Mouse (Mus musculus) mouse embryonic stem cell (cell line): ENCODE data around the gene Cd5.

Experiments
- in situ Hi-C, 2 experiments: fragments of 300-500 bp; cut with MboI; formaldehyde crosslinking; loops; 1 replicate in 1 of 2; 3 replicates in 1 of 2; pipeline ENCODE4 v1.14.3; 2019 to 2020; ENCODE audit warnings: low sequenced_read_pairs in 2 of 2, low pct_unique_long_range_greater_than_20kb in 1 of 2, mixed read lengths in 1 of 2; ENCODE audit not compliant: unreplicated experiment in 1 of 2

The Cd5 gene

GRCm38 (mm10) chr19:10712646-10713045 is 26.2 kb downstream of the Cd5 start:
- in situ Hi-C loops, result loop anchor here in 1 of 2 experiments (10.0 kb wide), 1 partner anchor 242 kb away; no protein-coding TSS in a partner anchor

DNA sequence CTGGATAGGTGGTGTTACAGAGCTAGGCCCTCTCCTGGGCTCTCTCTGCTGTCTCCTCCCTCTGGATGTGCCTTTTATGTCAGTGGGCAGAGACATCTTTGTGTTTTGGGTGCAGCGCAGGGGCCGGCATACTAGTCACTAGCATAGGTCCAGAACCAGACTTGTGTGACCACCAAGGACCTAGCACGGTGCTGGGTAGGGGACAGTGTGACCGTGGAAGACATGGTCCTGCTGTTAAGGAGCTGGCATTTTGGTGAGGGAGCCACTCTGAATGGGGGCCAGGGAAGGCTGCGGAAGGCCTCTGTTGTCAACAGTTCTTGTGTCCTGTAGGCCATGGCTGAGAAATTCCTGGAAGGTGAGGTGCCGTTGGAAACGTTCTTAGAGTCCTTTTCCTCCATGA is 26.6 kb downstream of the Cd5 start:
- in situ Hi-C loops, result loop anchor here in 1 of 2 experiments (10.0 kb wide), 1 partner anchor 243 kb away; no protein-coding TSS in a partner anchor

GRCm38 (mm10) chr19:10710751-10711150 is 28.1 kb downstream of the Cd5 start:
- in situ Hi-C loops, result loop anchor here in 1 of 2 experiments (10.0 kb wide), 1 partner anchor 244 kb away; no protein-coding TSS in a partner anchor

DNA sequence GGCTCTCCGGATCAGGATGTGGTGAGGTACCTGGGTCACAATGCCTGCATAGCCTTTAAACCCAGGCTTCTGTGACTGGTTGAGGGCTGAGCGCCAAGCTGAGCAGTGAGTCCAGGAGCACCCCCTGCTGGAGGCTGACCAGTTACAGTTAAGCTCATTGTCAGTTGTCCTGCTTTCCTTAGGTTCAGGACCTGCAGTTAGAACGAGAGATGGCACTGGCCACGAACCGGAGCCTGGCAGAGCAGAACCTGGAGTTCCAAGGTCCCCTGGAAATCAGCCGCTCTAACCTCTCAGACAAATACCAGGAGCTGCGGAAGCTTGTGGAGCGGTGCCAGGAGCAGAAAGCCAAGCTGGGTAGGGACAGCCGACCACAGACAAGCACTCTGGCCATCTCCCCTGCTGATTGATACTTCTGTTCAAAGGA is 28.7 kb downstream of the Cd5 start:
- in situ Hi-C loops, result loop anchor here in 1 of 2 experiments (10.0 kb wide), 1 partner anchor 245 kb away; no protein-coding TSS in a partner anchor

GRCm38 (mm10) chr19:10709360-10710087 is 29.3 kb downstream of the Cd5 start:
- in situ Hi-C loops, result loop anchor here in 1 of 2 experiments (10.0 kb wide), 1 partner anchor 245 kb away; no protein-coding TSS in a partner anchor

- in situ Hi-C loops, result no loop called here
These were observed 29.9 kb downstream of the Cd5 start for GRCm38 (mm10) chr19:10708900-10709299.

- in situ Hi-C loops, result no loop called here
These were observed 30.9 kb downstream of the Cd5 start for GRCm38 (mm10) chr19:10707881-10708280.

- in situ Hi-C loops, result no loop called here
These were observed 31.5 kb downstream of the Cd5 start for GRCm38 (mm10) chr19:10707087-10707875.

- in situ Hi-C loops, result loop anchor here in 1 of 2 experiments (5.0 kb wide), 1 partner anchor 36 kb away; no protein-coding TSS in a partner anchor
These were observed 35.3 kb downstream of the Cd5 start for GRCm38 (mm10) chr19:10703470-10703869.

- in situ Hi-C loops, result loop anchor here in 1 of 2 experiments (5.0 kb wide), 1 partner anchor 35 kb away; no protein-coding TSS in a partner anchor
These were observed 36.7 kb downstream of the Cd5 start for GRCm38 (mm10) chr19:10702125-10702524.

GRCm38 (mm10) chr19:10701013-10701726 is 37.6 kb downstream of the Cd5 start:
- in situ Hi-C loops, result loop anchor here in 1 of 2 experiments (5.0 kb wide), 1 partner anchor 34 kb away; no protein-coding TSS in a partner anchor

- in situ Hi-C loops, result loop anchor here in 1 of 2 experiments (5.0 kb wide), 1 partner anchor 33 kb away; no protein-coding TSS in a partner anchor
These were observed 39.0 kb downstream of the Cd5 start for GRCm38 (mm10) chr19:10699851-10700250.

- in situ Hi-C loops, result no loop called here
These were observed 40.4 kb downstream of the Cd5 start for GRCm38 (mm10) chr19:10698131-10698991.

GRCm38 (mm10) chr19:10695801-10696200 is 43.0 kb downstream of the Cd5 start:
- in situ Hi-C loops, result no loop called here

GRCm38 (mm10) chr19:10693926-10694682 is 44.7 kb downstream of the Cd5 start:
- in situ Hi-C loops, result no loop called here

GRCm38 (mm10) chr19:10692361-10692760 is 46.4 kb downstream of the Cd5 start:
- in situ Hi-C loops, result no loop called here

DNA sequence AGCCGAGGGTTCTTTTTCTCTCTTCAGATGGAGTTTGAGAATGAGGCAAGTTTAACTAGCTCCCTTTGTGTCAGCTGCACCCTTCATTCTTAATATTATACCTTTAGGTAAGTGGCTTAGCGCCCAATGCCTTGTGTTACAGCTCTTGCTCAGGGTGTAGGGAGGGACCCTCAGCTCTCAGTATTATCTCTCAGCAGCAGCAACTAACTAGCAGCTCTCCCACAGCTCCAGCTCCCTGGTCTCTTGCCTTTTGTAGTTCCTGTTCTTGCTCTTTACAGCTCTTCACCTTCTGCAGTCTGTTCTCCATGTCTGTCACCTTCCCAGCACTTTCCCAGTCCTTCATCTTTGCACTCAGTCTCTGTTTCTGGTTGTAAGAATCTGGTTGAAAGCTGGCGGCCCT is 47.1 kb downstream of the Cd5 start:
- in situ Hi-C loops, result no loop called here
